Mouse (Mus musculus) heart, adult 9 months (tissue): Measurements from ENCODE around the gene Arhgap25.
"Not testable (repeated sequence)": the region's sequence is repeated elsewhere in the genome, so short reads cannot be mapped to it uniquely, and the experiment has no call there.

Experiments
- DNase-seq, 2 experiments: peaks; one replicate each; pipeline ENCODE4 v3.0.0; 2022; ENCODE audit warnings: low spot score in 2 of 2

Arhgap25 gene

GRCm38 (mm10) chr6:87532953-87533710, at the start of gene Arhgap25:
Gene Arhgap25 (minus strand): TSS chr6:87533259.
- DNase-seq: peak; percentile 12 to 33

- peak; percentile 57 to 65 for DNase-seq
Measured at GRCm38 (mm10) chr6:87582456-87582855, 49.4 kb upstream of the Arhgap25 start.

- no peak for DNase-seq
Measured at GRCm38 (mm10) chr6:87581581-87581980, 48.5 kb upstream of the Arhgap25 start.

- DNase-seq: no peak
Measured at GRCm38 (mm10) chr6:87581071-87581470, 48.0 kb upstream of the Arhgap25 start.

- no peak for DNase-seq
Measured at GRCm38 (mm10) chr6:87578247-87578646, 45.2 kb upstream of the Arhgap25 start.

- DNase-seq: no peak
Measured at GRCm38 (mm10) chr6:87576648-87577330, 43.7 kb upstream of the Arhgap25 start.

- not testable (repeated sequence) for DNase-seq
Measured at GRCm38 (mm10) chr6:87571863-87572262, 38.8 kb upstream of the Arhgap25 start.

- DNase-seq: peak; percentile 32 to 49
Measured at GRCm38 (mm10) chr6:87567686-87568593, 34.9 kb upstream of the Arhgap25 start.

GRCm38 (mm10) chr6:87565166-87565565, 32.1 kb upstream of the Arhgap25 start:
- peak; percentile 57 to 58 for DNase-seq

- DNase-seq: no peak
Measured at GRCm38 (mm10) chr6:87564356-87564755, 31.3 kb upstream of the Arhgap25 start.

GRCm38 (mm10) chr6:87553724-87554123, 20.7 kb upstream of the Arhgap25 start:
- no peak for DNase-seq

- DNase-seq: no peak
Measured at GRCm38 (mm10) chr6:87552054-87552807, 19.2 kb upstream of the Arhgap25 start.

GRCm38 (mm10) chr6:87547836-87548235, 14.8 kb upstream of the Arhgap25 start:
- no peak for DNase-seq

GRCm38 (mm10) chr6:87547431-87547830, 14.4 kb upstream of the Arhgap25 start:
- no peak for DNase-seq

GRCm38 (mm10) chr6:87545331-87546217, 12.5 kb upstream of the Arhgap25 start:
- DNase-seq: no peak

GRCm38 (mm10) chr6:87542027-87542426, 9.0 kb upstream of the Arhgap25 start:
- peak; percentile 37 to 65 for DNase-seq

GRCm38 (mm10) chr6:87541171-87541571, 8.1 kb upstream of the Arhgap25 start:
- DNase-seq: peak; percentile 31 to 61

GRCm38 (mm10) chr6:87538376-87539270, 5.6 kb upstream of the Arhgap25 start:
- no peak for DNase-seq

- no peak for DNase-seq
Measured at GRCm38 (mm10) chr6:87537678-87538077, 4.6 kb upstream of the Arhgap25 start.
